Mouse (Mus musculus): Measurements from ENCODE around the gene Dtnb. TPM values are rescaled to one million over a fixed set of nuclear protein-coding genes. Genes with fewer than 3 reads are reported as not detected.

Dtnb gene
- total RNA-seq, 2 experiments from 2014 or later = 127 to 129 TPM

DNA sequence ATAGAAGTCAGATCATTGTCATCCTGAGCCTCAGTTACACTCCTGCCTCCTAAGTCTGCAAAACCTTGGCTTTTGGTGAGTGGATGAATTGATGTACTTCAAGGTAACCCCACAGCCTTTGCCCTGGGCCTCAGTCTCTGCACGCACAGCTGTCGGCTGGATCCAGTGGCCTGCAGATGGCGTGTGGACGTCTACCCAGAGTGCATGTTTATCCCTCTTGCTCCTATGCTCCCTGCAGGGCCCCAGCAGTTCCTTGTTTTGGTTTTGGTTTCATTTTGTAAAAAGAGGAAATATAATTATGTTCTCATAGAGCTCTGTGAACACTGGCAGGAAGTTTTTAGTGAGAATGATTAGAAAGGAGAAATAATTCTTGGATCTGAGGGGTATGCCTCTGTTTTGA is 187.2 kb downstream of the Dtnb start:
- H3K27ac ChIP-seq = peak overlapping the region; percentile 67
- TF ChIP-seq CTCF (conservative IDR thresholded peaks at IDR 0.05) = peak; percentile 68
- H3K4me3 ChIP-seq = no peak overlapping the region
- no peak for DNase-seq (ENCODE audit: low spot score in 2 of 2)

DNA sequence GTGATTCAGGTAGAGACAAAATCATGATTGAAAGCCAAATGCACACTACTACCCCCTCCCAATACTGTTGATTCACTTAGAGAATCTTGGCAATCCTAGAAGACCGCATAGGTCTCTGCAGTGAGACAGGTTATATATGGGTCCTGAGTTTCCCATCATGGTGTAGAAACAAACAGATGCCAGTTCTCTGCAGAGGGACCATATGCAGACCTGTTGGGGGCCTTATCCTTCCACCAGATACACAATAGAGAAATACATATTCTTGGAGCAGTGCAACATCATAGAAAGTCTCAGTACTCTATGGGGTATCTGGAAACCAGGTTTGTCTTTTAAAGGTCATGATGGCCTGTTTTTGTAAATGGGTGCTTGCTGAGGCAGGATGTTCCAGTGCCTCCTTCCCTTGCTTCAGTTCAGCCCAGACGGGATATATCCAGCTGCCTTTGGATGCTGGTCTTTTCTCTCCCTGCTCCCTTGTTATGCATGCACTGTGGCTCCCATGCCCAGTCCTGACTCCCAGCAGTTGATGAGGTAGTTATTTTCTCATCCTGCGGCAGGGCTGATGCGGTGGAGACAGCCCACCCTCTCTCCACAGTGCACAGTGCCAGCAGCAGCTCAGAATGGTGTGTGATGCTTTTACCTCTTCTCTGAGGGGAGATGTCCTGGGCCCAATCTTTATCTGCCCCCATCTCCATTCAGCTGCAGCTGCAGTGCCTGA is 188.9 kb downstream of the Dtnb start:
- Histone ChIP-seq H3K27ac (peak overlapping the region; percentile 54), H3K4me3 (no peak overlapping the region)
- TF ChIP-seq CTCF (conservative IDR thresholded peaks at IDR 0.05) = no peak
- no peak for DNase-seq (ENCODE audit: low spot score in 2 of 2)

DNA sequence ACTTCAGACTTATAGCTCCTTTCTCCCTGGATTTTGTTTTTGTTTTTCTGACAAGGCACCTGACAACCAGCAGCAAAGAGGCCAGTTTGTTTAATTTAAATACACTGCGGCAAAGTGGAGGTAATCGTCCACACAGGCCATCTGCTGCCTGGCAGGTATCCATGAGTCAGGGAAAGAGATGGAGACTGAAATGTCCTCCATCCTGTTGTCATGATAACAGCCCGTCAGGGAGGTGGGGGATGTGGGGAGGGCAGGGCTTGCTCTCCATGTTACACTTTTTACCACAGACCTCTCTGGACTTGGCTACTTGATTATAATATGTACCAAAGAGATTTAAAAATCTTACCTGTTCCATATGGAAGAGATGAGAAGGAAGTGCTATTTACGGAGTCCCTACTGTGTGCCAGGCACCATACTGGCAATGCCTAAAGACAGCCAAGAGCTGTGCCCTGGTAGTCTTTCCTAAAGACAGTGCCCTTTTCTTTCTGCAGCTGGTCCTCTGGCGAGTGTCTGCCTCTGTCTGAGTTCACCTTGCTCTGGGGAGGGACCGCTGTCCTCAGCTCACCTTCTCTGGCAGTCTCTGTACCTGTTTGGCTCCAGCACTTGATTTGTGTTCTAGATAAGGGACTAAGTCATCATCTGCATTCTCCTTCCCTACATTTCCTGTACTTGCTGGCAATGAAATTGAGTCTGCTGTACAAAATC is 189.6 kb downstream of the Dtnb start:
- no peak for TF ChIP-seq CTCF (conservative IDR thresholded peaks at IDR 0.05)
- H3K4me3 ChIP-seq = no peak overlapping the region
- H3K27ac ChIP-seq = peak overlapping the region; percentile 54
- no peak for DNase-seq (ENCODE audit: low spot score in 2 of 2)

DNA sequence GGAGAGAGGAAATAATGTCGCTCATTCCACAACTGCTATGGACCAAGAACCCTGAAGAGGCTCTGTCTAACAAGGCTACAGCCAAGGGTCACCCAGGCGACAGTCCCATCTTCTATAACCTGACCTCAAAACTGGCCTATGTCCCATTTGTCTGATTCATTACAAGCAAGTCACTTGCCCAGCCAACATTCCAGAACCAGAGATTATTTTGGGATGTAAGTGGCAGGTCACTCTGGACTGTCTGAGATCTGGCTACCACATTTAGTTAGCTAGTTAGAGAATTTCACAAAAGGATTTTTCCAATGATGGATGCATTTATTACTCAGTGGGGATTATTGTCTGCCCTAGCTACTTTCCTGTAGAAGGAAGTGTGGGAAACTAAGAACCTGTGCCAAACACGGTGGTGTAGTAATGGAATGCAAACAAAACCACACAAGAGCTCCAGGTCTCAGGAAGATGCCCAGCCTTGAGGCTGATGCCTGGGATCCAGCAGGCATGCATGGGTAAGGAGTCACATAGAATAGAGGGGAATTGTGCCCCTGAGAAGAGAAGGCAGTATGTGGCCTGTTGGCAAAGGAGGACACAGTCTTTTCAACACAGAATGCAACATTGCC is 192.1 kb downstream of the Dtnb start:
- no peak for TF ChIP-seq CTCF (conservative IDR thresholded peaks at IDR 0.05)
- H3K4me3 ChIP-seq = no peak overlapping the region
- H3K27ac ChIP-seq = no peak overlapping the region
- no peak for DNase-seq (ENCODE audit: low spot score in 2 of 2)

DNA sequence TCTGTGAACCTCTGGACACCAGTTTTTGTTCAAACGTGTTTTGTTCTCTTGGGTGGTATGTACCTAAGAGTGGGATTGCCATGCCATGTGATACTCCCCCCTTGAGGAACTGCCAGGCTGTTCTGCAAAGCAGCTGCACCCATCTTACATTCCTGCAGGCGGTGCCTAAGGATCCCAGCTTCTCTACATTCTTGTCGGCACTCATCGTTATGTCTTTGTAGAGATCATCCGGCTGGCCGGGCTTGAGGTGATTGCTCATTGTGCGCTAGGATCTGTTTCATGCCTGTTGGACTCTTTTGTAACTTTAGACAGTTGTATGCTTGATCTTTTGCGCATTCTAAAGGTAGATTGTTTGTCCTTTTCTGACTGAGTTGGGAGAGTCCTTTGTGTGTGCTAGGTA is 195.2 kb downstream of the Dtnb start:
- DNase-seq (ENCODE audit: low spot score in 2 of 2) = no peak
- no peak for TF ChIP-seq CTCF (conservative IDR thresholded peaks at IDR 0.05)
- Histone ChIP-seq H3K27ac (no peak overlapping the region), H3K4me3 (no peak overlapping the region)

DNA sequence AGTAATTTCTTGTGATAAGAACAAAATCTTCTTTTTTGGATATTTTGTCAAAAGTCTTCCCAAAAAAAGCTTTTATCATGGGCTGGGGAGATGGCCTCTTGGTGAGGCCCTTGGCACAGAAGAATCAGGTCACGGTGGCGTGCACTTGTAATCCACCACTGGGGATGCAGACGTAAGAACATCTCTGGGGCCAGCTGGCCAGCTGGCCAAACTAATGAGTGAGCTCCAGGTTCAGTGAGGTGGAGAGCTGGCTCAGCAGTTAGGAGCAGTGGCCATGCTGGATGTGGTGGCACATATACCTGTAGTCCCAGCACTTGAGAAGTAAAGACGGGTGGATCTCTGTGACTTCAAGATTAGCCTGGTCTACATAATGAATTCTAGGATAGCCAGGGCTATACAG is 196.2 kb downstream of the Dtnb start:
- no peak for DNase-seq (ENCODE audit: low spot score in 2 of 2)

DNA sequence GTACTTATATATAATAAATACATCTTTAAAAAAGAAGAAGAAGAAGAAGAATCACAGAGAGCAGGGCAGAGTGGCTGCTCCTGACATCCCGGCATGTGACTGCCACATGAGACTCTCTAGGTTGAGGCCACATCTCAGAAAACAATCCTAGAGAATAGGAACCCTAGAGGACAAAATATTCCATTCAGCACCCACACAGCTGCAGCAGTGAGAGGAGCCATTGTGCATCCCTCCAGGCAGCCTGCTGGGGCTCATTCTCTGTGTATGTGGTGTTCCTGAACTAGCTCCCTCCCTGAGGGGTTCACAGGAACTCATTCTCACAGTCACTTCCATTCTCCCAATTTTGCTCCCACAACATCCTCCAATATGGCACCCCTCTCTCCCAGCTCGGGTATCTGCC is 198.4 kb downstream of the Dtnb start:
- 0 out of 2 replicates have a peak, but pooled peaks have one; percentile 13 for TF ChIP-seq CTCF (conservative IDR thresholded peaks at IDR 0.05)
- Histone ChIP-seq H3K27ac (peak overlapping the region; percentile 69), H3K4me3 (no peak overlapping the region)
- peak in 1 of 2 experiments; percentile 36 for DNase-seq (ENCODE audit: low spot score in 2 of 2)

More for the DNA sequence above, 196.2 kb downstream of the Dtnb start:
- no peak for TF ChIP-seq CTCF (conservative IDR thresholded peaks at IDR 0.05)
- Histone ChIP-seq H3K27ac (peak overlapping the region; percentile 28; the same call in 1 of the 2 replicates), H3K4me3 (no peak overlapping the region)

DNA sequence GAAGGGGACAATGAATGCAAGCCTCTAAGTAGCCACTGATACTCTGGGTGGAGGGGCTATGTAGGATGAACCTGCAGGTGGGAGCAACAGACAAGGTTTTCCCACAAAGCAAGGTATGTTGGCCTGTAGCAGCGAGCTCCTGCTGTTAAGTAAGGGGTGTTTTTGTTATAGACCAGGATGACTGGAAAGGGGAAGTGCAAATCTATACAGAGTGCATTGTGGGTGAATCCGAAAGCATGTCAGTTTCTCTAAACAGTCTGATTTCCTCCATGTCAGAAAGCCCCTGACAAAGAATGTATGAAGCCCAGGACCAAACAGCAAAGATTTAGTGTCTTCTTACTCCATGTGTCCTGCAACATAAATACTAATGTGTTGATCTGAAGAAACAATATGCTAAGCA is 198.9 kb downstream of the Dtnb start:
- Histone ChIP-seq H3K27ac (peak overlapping the region; percentile 69), H3K4me3 (no peak overlapping the region)
- no peak for DNase-seq (ENCODE audit: low spot score in 2 of 2)
- no peak for TF ChIP-seq CTCF (conservative IDR thresholded peaks at IDR 0.05)

DNA sequence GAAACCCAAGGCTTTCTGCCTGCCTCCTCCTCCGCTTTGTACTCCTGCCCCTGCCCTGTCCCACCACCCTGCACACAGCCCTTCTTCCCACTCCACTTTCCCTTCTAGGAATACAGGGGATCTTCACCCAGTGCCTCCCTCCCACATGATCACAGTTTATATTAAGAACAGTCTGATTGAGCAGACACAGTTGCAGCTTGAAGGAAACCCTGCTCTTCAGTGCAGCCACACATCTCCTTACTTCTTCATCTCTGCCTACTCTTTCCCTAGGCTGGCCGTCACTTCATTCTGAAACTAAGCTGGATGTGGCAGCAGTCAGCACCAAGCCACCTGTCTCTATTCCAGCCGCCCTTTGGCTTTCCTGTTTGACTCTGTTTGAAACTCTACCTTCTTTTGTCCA is 201.5 kb downstream of the Dtnb start:
- TF ChIP-seq CTCF (conservative IDR thresholded peaks at IDR 0.05) = no peak
- no peak for DNase-seq (ENCODE audit: low spot score in 2 of 2)
- no peak overlapping the region for H3K27ac ChIP-seq
- H3K4me3 ChIP-seq = no peak overlapping the region

DNA sequence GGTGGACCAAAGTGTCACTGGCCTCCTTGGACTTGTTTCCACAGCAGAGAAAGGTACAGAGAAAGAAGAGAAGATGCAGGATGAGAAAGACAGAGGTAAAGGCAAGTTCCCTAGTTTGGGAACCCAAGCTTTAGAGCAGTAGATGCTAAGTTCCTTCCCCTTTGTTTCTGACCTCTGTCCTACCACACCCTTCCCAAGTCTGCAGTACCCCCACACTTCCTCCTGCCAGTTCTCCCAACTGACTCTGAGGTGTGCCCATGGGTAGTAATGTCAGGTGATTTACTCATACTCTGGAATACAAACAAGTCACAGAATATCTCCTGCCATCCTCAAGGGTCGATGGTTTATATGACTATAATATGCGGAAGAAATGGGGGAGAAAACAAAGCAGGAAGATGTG is 203.8 kb downstream of the Dtnb start:
- Histone ChIP-seq H3K4me3 (no peak overlapping the region), H3K27ac (no peak overlapping the region)
- no peak for TF ChIP-seq CTCF (conservative IDR thresholded peaks at IDR 0.05)
- DNase-seq (ENCODE audit: low spot score in 2 of 2) = no peak

DNA sequence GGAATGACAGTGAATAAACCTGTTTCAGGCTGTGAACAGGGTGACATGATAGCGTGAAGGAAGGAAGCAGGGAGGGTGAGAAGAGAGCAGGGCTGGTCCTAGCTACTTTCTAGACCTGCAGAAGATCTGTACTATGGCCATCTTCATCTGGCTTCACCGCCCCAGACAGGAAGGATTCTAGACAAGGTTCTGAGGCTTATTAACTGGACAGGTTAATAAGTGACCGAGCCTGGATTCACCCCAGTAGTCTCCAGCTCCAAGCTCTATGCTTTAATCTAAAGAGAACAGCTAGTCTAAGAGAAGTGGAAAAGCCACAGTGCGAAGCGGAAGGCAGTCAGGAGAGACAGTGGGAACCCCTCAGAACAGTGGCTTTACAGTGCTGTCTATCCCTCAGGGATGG is 205.5 kb downstream of the Dtnb start:
- H3K27ac ChIP-seq = no peak overlapping the region
- no peak for DNase-seq (ENCODE audit: low spot score in 2 of 2)
- H3K4me3 ChIP-seq = no peak overlapping the region
- TF ChIP-seq CTCF (conservative IDR thresholded peaks at IDR 0.05) = no peak

DNA sequence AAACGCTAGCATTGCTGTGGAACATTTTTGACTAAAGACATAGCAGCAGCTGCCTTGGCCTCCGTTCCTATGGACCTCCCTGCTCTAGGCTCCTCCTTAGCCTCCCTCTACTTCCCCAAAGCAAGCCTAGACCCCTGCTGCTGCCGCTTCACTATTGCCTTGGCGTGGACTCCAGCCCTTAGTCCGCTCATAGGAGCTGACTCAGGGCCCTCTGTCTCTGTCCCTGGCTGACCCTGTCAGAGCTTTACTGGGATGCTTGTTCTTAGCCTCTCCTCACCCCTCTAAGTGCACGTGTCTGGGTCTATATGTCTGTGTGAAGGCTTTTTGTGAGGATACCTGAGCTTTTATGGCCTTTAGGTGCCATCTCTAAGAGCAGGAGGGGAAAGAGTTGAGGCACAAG is 206.1 kb downstream of the Dtnb start:
- no peak for TF ChIP-seq CTCF (conservative IDR thresholded peaks at IDR 0.05)
- DNase-seq (ENCODE audit: low spot score in 2 of 2) = no peak
- no peak overlapping the region for H3K4me3 ChIP-seq
- H3K27ac ChIP-seq = no peak overlapping the region

DNA sequence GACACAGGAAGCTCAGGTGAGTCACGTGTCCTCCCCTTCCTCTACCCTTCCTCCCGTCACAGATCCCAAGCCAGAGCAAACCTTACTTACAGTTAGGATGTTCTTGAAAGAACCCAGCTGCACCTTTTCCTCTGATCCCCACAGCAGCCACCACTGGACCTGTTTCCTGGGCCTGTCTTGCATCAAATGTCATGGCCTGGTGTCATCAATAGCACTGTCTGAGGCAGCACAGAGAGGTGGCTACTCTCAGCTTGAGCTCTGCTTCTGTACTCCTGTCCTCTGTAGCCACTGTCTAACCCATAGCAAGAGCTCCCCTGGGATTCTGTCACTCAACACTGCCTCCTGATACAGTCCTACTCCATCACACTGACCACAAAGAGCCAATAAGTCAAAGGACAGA is 207.5 kb downstream of the Dtnb start:
- DNase-seq (ENCODE audit: low spot score in 2 of 2) = no peak
- Histone ChIP-seq H3K27ac (peak overlapping the region; percentile 92), H3K4me3 (no peak overlapping the region)
- no peak for TF ChIP-seq CTCF (conservative IDR thresholded peaks at IDR 0.05)
